Mouse (Mus musculus) layer of hippocampus, adult 9-10 months (tissue): ENCODE data around the gene Vcan.
A peak's percentile ranks its signal among the peaks of the same experiment; 100 is the strongest.
"Not testable (repeated sequence)": the region's sequence is repeated elsewhere in the genome, so short reads cannot be mapped to it uniquely, and the experiment has no call there.

Source experiments
- DNase-seq: peaks from one replicate; pipeline ENCODE4 v3.0.0; 2022; ENCODE audit warnings: low spot score

Gene Vcan

DNA sequence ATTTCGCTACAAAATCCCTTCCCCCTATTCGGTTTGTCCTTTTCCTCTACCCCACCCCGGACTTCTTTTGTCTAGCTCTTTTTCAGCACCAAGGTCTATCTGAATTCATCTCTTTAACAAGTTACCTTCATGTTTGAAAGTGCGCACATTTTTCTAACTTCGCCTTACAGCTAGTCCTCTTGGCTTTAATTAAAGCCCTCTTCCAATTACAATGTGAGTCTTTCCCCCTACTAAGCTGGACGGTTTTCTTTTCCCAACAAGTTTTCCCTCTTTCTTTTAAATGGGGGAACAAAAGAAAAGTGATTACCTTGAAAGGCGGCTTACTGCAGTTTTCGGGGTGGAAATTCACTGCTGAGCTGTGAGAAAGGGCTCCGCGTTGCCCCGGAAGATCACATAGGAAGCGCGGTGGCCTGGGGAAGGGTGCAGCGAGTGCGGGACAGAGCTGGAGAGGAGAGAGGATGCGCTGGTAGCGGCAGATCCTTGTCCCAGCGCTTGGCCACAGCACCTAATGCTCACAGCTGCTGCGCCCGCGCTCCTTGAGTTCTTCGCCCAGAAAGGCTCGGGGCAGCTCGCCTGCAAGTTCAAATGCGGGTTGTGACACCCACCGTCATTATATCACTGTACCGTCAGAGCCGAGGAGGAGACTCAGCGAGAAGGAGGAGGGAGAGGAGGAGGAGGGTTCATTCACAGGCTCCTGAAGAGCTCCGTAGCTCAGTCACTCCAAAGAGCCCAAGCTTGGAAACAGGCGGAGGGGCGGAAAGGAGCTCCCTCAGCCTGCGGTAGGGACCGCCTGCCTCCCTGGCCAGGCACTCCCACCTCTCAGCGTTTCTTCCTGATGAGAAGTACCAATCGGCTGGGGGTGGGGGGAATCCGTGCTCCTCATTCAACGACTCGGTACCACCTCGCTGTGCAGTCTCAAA is at the start of gene Vcan:
Gene Vcan, minus strand, starts transcription at position 744 of the 920 bp plus-strand sequence.
- DNase-seq: no peak

- DNase-seq: no peak
Measured at GRCm38 (mm10) chr13:89791475-89791874, 49.2 kb upstream of the Vcan start.

- no peak for DNase-seq
Measured at GRCm38 (mm10) chr13:89782886-89783285, 40.6 kb upstream of the Vcan start.

- no peak for DNase-seq
Measured at GRCm38 (mm10) chr13:89780276-89780675, 38.0 kb upstream of the Vcan start.

DNA sequence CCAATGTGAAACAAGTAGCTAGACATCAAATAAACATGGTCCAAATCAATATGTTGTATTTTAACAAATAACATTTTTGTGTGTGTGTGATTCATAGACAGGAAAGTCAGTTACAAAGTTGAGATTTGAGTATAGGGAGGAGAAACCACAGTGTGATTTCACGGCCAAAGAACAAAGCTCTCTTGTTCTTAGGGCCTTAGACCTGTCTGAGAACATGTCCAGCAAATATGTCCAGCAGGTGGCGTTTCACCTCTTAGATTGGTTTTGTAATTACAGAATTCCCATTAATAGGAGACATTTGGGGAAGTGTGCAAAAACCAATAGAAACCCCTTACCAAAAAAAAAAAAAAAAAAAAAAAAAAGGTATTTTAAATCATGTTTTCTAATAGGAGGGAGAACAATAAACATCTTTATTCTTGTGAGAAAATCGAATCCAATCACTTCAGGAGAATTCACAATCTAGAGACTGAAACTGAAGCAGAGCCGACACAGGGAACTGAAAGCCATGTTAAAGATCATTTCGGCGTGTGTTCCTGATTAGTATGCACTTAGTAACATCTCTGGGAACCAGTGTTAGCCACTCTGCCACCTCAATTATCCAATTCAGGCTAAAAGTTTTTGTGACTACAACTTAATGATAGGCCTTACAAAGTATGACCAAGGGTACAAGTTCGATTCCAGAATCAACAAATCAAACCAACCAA is 37.1 kb upstream of the Vcan start:
- peak; percentile 56 for DNase-seq

DNA sequence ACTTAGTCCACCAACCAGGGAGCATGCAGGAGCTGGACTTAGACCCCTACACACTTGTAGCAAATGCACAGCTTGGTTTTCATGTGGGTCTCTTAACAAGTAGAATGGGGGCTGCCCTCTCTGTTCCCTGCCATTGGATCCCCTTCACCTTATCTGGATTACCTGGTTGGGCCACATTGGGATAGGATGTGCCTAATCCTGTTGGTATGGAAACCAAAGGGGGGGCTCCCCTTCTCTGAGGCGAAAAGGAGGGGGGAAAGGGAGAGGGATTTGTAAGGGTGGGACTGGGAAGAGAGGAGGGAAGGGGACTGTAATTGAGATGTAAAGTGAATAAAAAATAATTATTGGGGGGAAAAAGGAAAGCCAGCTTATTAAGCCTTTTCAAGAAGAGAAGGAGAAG is 35.5 kb upstream of the Vcan start:
- no peak for DNase-seq

DNA sequence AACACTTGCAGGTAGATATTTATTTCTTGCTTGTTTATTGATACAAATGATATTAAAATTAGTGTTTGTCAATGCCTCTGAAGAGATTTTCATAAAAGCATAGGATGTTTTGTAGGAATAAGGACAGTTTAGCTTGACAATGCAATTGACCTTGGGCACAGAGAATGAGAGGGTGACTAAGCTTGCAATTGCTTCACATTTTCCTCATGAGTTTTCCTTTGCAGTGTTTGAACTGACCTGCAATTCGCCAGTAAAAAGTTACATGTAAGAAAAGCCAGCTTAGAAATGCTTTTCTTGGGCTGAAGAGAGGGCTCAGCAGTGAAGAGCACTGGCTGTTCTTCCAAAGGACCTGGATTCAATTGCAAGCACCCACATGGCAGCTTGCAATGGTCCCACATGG is 34.8 kb upstream of the Vcan start:
- DNase-seq: no peak

DNA sequence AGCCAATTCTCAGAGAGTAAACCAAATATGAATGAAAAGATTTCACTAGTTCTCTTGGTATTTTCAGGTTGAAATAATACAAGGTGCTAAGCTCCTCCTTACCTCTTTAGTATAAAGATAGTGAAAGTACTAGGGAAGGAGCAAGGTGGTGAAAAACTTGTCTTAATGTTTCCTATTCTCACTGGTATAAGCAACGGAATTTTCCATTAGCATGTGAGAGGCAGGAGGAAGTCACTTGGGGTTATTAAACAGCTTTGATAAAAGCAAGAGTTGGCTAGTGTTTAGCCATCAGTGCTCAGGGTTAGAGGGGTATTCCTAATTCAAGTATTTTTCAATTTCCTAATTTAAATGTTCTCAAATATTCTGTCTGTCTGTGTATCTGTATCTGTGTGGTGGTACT is 24.2 kb upstream of the Vcan start:
- no peak for DNase-seq

- DNase-seq: no peak
Measured at GRCm38 (mm10) chr13:89765966-89766365, 23.7 kb upstream of the Vcan start.

- no peak for DNase-seq
Measured at GRCm38 (mm10) chr13:89762339-89762738, 20.0 kb upstream of the Vcan start.

DNA sequence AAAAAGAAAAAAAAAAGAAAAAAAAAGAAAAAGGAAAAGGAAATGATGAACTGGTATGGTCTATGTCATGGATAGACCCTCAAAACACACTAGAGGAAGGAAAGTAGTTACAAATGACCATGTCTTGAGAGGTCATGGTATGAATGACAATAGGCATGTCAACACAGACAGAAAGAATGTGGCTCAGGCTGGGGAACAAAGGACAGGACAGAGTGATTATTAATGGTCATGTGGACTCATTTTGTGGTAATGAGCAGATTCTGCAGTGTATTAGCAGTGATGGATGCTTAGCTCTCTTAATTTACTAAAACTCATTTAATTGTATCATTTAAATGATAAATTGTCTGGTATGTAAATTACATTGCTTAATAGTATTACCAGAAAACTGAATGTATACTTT is 14.0 kb upstream of the Vcan start:
- no peak for DNase-seq

GRCm38 (mm10) chr13:89750562-89750961 is 8.3 kb upstream of the Vcan start:
- DNase-seq: not testable (repeated sequence)

DNA sequence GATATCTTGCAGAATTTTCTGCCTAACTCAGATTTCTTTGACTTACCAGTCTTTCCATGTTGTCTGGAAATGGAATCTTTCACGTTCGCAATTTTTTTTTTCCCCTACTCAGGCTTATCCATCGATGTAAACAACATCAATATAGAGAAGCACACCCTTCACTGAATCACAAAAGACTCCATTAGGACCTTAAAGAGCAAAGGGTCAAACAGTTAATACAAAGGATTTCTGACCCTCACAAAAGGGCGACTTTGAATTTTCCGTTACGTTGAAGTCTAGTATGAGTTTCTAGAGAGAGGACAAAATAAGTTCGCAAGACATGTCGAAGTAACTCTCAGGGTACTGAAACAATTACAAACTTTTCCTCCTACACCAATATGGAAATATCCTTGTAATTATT is 892 bp upstream of the Vcan start:
- DNase-seq: no peak

DNA sequence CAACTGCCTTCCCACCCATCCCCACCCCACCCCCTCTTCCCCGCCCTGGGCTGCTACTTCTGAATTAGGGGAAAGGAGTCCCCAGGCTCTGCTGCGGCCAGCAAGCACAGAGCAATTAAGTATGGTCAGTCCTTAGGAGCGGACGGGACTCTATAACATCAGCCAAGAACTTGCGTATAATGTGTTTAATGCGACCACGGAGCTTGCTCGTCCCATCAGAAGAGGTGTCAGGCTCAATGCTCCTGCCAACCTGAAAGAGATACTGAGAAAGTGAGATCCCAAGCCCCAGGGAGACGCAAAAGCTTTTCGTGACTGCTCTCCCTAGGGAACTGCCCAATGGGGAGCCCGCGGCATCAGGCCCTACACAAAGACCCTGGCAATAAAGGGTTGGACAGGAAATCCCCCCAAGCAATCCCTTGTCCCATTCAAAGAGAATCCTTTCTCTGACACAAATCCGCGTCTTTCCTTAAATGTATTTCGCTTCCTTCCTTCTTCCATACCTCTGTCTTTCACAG is 434 bp upstream of the Vcan start:
- DNase-seq: no peak

DNA sequence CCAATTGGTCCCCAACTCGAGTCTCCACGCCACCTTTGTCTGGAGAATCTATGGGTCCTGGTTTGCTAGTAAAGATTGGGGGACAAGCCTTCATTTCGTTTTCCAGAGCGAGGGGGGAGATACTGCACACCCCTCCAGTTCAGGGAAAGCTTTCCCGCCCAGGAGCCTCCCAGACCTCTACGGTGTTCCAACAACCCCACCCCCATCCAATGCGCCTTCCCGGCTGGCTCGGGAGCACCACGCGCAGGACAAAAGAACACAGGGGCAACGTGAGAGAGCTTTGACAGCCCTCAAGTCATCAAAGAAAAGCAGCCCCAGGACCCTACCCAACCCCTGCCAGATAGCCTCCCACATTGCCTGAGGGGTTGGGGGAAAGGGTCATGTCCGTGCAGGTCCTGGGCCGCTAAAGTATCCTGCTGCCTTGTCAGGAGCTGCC is 1.2 kb downstream of the Vcan start:
- DNase-seq: no peak

DNA sequence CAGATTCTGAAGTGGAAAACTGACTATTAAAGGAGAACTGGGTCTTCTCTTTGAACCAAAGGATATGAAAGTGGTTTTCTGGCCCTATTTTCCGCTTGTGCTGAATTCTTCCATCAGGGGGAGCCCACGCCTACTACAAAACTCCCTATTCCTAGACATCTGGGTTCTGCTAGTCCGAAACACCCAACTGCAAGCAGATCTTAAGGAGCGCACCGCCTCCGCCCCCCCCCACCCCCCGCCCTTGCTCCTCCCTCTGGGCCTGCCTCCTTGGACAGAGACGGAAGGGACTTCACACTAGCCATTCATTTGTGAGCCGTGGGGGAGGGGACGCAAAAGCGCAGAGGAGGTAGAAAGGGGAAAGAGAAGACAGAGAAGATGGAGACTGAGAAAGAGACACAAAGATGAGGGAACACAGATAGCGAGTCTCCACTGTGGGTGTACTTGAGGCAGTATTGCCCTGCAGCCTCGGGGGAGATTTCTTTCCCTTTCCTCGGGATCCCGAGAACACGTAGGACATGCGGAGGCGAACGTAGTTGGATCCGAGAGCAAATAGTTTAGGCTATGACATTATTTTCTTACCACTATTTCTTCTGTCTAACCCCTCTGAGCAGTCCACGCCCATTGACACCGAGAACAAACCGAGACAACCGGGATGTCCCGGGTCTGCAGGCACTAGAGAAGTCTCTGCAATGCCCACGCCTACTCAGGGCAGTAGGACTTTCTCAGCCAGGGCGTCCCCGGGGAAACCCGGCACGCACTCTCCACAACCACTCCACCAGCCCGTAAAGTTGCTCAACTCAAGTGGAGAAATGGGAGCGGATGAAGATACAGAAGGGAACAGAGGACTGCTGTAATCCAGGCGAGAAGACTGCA is 1.8 kb downstream of the Vcan start:
- DNase-seq: peak; percentile 55

DNA sequence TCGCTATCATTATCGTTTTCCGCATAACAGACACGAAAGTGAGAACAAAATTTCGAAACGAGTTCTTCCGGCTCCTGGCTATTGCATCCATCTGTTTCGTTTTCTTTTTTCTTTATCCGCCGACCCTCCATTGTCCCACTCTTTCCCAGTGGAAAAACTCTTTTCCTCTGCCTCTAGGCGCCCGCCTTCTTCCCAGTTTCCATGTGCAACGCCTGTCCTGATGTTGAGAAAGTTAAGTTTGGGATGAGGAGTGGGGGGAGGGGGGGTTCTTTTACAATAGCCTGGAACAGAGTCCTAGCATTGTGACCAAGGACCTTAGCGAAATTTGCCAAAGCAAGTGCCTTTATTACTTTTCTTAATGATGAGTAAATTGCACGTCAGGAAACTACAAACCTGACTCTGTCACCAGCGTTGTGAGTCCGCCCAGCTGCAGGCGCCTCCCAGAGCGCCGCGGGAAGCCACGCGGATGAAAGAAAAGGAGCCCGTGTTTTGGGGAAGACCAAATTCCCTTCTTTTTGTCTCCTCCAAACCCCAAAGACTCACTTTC is 2.5 kb downstream of the Vcan start:
- DNase-seq: no peak

- DNase-seq: no peak
Measured at GRCm38 (mm10) chr13:89738776-89739695, 3.3 kb downstream of the Vcan start.

- no peak for DNase-seq
Measured at GRCm38 (mm10) chr13:89738275-89738674, 4.0 kb downstream of the Vcan start.

- no peak for DNase-seq
Measured at GRCm38 (mm10) chr13:89735111-89735510, 7.2 kb downstream of the Vcan start.

DNA sequence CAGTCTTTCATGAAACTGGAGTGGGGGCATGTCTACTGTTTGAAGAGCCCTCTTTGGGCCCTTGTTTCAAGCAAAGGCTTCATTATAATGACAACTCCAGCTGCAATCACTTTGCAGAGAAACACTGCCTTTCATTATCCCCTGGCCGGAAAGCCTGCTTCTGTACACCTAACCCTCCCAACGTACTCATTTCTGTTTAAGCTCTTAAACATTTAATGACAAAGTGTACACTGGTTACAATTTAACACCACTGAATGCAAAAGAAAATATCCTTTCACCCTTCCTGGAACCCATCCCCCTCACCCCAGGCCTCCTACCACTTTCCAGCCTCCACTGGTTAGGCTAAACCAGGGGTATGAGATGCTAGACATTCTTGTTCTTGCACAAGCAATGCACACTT is 15.8 kb downstream of the Vcan start:
- no peak for DNase-seq
